Mouse (Mus musculus) lung, postnatal 10 days (tissue): Measurements from ENCODE around the gene Sema3d.

Experiments used
- DNase-seq: peaks from one replicate; pipeline ENCODE4 v3.0.0; 2021

Gene Sema3d

GRCm38 (mm10) chr5:12383133-12383959 is at the start of gene Sema3d:
Gene Sema3d (plus strand): TSS chr5:12383385.
- DNase-seq: peak; percentile 65

DNA sequence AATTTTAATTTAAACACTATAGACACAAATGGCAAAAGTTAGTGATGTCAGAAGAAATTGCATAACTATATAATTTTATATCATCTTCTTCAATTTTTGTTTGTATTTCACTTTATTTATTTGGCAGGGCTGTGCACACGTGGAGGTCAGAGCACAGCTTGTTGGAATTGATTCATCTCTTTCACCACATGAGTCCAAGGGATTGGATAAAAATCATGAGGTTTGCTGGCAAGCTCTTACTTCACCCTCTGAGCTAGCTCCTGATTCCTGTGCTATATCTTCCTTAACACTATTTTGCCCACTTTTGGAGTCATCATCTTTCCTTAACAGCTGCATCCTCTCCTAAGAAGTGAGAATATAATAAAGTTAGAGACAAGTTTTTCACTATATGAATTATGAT is 5.9 kb upstream of the Sema3d start:
- no peak for DNase-seq

DNA sequence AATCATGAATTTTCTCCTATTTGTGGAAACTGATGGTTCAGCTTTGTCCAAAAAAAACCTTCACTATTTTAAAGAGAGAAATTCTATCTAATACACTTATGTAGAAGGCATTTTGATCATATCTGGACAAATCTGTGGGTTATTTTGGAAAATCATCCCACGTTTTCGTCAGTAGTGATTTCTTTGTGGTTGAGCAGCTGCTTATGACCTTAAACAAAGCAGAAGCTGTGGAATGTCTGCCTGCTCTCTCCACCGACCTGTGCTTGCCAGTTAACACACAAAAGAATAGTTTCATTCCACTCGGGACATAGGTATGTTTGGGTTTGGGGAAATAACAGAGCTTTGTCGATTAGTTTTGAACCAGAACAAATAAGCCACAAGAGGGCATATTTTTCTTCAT is 4.3 kb upstream of the Sema3d start:
- DNase-seq: no peak

- DNase-seq: no peak
These were observed 1.2 kb upstream of the Sema3d start for GRCm38 (mm10) chr5:12382010-12382409.

DNA sequence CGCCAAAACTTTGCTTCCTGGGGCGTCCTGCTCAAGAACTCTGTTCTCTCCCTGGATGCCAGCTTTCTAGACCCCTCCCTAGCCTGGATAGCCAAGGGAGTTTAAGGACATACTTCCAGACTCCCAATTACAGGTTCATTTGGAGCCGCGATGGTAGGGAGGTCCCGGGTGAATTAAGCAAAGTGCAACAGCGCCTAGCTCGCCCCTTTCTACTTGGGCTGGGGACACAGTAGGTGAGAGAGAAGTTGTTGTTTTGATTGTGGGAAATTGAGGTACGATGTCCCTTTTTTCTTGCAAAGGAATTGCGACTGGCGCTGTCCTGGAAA is 738 bp downstream of the Sema3d start:
- DNase-seq: no peak

GRCm38 (mm10) chr5:12392667-12393066 is 9.5 kb downstream of the Sema3d start:
- no peak for DNase-seq

- DNase-seq: no peak
These were observed 16.1 kb downstream of the Sema3d start for GRCm38 (mm10) chr5:12399271-12399670.

- DNase-seq: no peak
These were observed 21.0 kb downstream of the Sema3d start for GRCm38 (mm10) chr5:12404229-12404628.

DNA sequence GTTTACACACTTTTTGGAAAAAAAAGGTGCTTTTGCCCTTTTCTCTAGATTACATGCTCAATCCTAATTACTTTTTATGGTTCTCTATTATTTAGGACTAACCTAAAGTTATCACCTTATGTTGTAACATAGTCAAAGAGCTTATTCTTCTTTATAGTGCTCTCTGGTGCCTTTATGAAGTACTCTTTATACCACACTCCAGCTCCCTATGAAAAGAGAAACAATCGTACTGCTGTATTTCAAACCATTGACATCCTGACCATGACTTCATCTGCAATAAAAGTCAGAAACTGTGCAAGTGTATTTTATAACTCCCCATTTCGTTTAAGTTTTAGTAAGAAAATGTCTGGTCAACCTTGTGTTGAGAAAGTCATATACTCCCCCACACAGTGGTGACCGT is 29.4 kb downstream of the Sema3d start:
- DNase-seq: no peak

DNA sequence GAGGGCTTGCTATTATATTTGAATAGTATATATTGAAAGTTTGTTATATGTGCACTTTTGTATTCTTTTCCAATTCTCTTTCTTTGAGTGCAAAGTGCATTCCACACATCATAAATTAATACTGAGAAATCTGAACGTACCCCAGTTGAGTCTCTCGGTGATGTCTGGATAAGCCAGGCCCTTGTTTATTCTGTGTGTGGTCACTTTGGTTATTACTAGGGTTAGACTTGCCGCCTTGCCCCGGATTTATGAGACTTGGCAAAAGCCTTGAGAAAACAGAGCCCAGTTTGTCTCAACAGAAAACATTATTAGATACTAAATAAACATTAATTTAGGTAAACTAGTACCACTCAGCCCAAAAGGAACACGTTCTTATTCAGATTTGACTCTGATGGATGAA is 40.1 kb downstream of the Sema3d start:
- DNase-seq: no peak

DNA sequence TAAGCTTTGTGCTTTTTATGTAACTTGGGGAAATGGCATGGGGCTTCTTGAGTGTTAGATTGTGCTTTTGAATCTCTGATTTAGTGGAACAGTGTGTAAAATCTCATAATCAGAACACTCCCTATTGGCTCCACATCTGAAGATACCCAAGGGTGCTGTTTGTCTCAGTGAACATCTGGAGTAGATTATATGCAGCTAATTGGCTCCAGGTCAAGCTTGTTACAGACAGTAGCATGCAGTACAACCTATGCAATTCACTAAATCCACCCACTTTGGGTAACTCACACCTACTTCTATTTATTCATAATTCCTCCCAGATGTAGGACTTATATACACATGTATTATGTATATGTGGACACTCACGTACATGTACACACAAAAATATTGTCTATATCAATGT is 58.6 kb downstream of the Sema3d start:
- DNase-seq: no peak

DNA sequence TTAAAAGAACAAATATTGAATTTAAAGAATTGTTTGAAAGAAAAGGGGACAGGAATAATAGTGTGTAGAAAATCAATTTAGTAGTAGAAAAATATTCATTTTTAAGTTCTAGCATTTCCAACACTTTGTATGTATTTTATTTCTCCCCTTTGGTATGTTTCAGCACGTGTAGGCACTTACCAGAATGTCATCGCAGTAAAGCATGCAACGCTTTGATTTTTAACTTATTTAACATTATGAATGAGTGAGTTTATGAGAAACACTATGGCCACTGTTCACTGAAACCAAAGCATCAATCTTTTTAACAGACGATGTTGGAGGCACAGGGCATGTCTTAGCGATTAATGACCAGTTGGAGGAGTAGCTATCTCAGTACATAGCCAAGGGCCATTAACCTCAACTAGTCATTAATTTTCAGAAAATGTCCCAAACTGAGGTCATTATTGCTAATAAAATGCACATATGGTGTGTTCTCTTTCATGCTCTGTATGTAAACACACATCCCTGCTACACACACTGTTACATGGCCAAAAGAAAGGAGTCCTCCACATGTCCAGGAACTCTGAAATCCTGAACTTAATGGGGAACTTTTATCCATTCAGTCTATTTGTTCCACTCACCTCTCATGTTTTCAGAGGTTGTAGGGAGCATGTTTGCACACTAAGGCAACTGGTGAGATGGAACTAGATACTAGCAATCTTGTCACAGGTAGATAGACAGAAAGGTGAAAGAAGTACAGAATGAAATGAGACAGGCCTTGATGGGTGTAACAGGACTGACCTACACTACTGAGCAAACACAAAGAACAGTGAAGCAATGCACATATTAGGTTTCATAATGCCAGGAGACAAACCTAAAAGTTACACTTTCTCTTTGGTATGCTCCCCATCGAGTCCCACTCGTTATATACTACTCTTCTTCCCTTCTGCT is 59.3 kb downstream of the Sema3d start:
- DNase-seq: no peak

DNA sequence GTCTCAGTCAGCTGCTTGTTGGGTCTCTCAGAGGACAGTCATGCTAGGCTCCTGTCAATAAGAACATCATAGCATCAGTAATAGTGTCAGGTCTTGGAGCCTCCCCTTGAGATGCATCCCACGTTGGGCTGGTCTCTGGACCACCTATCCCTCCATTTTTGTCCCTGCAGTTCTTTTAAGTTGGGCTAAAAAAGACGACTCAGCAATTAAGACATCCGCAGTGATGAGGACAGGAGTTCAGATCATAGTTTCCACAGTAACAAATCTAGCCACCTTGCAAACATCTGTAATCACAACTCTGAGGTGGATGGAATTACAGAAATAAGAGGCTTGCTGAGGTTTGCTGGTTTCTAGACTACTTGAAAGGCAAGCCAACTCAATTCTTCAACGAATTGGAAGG is 67.9 kb downstream of the Sema3d start:
- DNase-seq: no peak

DNA sequence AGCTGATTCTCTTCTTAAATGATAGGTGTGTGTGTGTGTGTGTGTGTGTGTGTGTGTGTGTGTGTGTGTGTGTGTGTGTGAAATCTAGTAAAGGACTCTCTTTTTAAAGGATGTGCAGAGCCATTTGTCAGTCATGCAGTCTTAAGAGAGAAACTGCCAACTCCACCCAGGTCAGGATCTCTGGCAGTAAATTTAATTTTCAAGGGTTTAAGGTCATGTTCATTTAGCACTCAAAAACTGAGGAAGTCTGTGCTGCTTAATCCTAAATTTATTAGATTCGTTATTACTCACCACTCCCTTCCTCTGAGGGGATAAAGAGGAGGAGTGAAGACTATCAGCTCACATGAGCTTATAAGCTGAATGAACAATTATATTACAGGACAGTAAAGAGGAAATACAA is 71.8 kb downstream of the Sema3d start:
- no peak for DNase-seq

- no peak for DNase-seq
These were observed 74.3 kb downstream of the Sema3d start for GRCm38 (mm10) chr5:12457509-12457908.

DNA sequence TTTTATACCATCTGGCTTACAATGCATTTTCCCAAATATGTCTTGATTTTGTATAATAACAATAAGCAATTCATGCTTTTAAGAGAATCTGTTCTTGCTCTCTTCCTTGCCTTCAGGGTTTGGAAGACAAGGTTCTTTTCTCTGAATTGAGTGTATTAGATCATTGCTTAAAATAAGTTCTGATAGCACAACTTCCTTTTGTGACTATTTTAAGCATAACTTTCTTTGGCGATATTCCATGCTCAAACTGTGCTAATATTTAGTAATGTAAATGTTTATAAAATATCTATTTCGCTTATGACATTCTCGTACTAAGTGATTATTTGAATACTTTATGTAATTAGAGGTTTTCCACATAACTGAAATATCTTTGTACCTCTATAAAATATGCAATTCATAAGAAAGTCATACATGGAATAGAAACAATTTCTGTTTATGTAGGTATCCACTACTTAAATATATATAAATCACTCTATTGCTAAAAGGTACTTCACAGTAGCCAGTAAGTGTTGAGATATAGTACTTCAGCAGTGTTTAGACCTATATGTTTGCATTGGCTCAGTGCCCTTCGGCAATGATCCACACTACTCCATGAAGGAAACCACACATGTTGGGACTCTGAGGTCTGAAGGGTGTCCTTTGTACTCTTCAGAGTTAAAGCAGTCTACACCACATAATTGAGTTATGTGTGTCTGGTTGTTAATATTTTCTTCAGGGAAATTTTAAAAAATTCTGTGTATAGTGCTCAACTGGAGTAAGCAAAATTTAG is 84.6 kb downstream of the Sema3d start:
- no peak for DNase-seq

DNA sequence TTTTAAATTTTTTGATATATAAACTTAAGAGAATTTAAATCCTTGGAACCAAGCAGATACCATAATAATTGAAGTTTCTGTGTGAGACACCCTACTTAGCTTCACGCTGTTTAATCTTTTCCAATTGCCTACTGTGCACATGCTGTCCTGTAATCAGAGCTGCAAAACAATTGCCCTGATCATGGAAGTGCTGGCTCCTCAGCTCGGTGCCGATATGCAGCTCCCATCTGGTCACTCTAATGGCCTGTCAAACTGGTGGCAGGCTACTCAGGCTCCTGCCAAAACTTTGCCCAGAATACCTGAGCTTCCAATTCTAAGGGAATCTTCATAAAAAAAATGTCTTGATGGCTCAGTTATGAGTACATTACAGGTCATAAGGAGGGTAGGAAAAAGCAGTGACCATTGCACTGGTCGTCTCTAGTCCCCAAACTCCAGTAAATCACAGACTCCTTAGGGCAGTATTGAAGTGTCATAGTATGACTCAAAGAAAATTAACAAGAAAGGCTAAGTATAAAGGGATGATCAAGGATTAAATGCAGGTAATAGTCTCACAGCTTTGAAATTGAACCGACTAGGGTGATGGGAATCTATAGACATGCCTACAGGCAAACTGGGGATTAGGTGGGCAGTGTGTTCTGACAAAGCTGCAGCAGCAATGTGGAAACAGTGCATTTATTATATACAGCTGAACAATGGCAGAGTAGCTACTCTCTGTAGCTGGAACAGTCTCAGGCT is 91.9 kb downstream of the Sema3d start:
- no peak for DNase-seq

DNA sequence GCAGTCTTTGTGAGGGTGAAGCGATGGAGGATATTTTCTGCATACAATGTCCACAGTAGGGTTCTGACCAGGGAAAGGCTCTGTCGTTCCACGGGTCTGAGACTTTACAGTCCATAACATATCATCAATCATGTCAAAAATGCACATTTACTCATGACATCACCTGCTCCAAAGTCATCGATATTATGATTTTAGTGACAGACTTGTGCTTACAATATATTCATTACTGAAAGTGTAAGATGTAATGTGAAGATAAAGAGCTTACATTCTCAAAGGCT is 92.4 kb downstream of the Sema3d start:
- no peak for DNase-seq

- no peak for DNase-seq
These were observed 104.7 kb downstream of the Sema3d start for GRCm38 (mm10) chr5:12487926-12488325.

DNA sequence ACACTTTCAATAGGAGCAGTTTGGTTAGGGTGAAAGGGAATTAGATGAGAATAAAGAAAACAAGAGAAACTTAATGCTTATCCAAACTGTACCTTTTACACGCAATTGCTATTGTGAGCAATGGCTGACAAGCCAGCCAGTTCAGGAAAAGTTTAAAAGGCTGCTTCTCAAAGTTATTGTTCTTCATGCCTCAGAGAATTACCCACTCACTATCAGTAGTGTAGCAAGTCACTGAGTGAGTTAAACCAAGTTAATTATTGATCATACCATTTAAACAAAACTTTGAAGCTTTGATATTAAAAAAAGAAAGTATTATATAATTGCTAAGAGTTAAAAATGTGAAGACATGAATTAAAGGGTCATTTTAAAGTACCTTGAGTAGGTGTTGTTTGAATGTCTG is 108.5 kb downstream of the Sema3d start:
- DNase-seq: no peak

- DNase-seq: no peak
These were observed 115.2 kb downstream of the Sema3d start for GRCm38 (mm10) chr5:12498227-12498928.

DNA sequence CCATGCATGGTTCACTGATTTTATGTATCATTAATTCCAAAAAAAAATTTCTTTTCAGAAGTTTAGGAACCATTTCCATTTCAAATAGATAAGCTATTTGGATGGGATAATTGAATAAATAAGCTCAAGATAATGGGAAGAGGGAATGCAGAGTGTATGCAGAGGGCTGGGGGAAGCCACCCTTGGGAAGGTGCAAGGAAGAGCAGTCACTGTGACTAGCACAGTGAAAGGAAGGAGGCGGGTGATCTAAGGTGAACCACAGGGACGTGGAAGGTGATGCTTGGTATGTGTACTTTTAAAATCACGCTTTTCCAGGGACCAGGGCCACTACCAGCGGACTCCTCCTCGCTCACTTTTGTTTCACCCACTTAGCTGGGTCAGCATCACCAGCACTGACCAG is 115.9 kb downstream of the Sema3d start:
- no peak for DNase-seq
